Mouse (Mus musculus) intestine, embryonic 15.5 days (tissue): ENCODE results near the gene Tln2. TPM values are rescaled to one million over a fixed set of nuclear protein-coding genes. Genes with fewer than 3 reads are reported as not detected.

ENCODE experiments used
- ATAC-seq: fragments of 200-750 bp; cut with Nextera tagmentation; 2 replicates; pipeline ENCODE4 v1.8.0; 2017; ENCODE audit warnings: moderate TSS enrichment, moderate library complexity
- H3K27ac ChIP-seq: fragments of 300-500 bp; sonication (generic); 2 replicates; pipeline ENCODE4 v1.5.1; 2015; ENCODE audit warnings: mild to moderate bottlenecking, inconsistent platforms
- H3K27me3 ChIP-seq: fragments of 300-500 bp; sonication (generic); replicated peaks from 2 replicates; pipeline ENCODE4 v1.6.1; 2015; ENCODE audit warnings: inconsistent platforms
- H3K36me3 ChIP-seq: fragments of 300-500 bp; sonication (generic); 2 replicates; pipeline ENCODE4 v1.6.1; 2015; ENCODE audit warnings: inconsistent platforms
- H3K4me1 ChIP-seq: fragments of 300-500 bp; sonication (generic); replicated peaks from 2 replicates; pipeline ENCODE4 v1.6.1; 2015; ENCODE audit warnings: inconsistent platforms
- H3K4me2 ChIP-seq: fragments of 300-500 bp; sonication (generic); replicated peaks from 2 replicates; pipeline ENCODE4 v1.6.1; 2015; ENCODE audit warnings: mild to moderate bottlenecking, inconsistent platforms
- H3K4me3 ChIP-seq: fragments of 300-500 bp; sonication (generic); replicated peaks from 2 replicates; pipeline ENCODE4 v1.5.1; 2015; ENCODE audit warnings: inconsistent platforms
- H3K9ac ChIP-seq: fragments of 300-500 bp; sonication (generic); 2 replicates; pipeline ENCODE4 v1.6.1; 2015; ENCODE audit warnings: inconsistent platforms
- H3K9me3 ChIP-seq: fragments of 300-500 bp; sonication (generic); 2 replicates; pipeline ENCODE4 v1.6.1; 2016; ENCODE audit warnings: inconsistent platforms
- WGBS: fragments of 180-500 bp; shearing (Covaris S2); methylation state at CpG from one replicate; pipeline ENCODE4 v1.1.7; 2015; 5-methylcytosine and 5-hydroxymethylcytosine counted together
- polyA plus RNA-seq: library from polyadenylated mRNA; unstranded; fragments of >200 nt; fragmentation: Nextera tagmentation; extraction: Ambion mirVana; gene quantifications from 2 replicates; pipeline ENCODE4 v1.2.1, GENCODE M21; 2015

Gene Tln2
- polyA plus RNA-seq, 1 experiment from 2014 or later, result 28.0 TPM

DNA sequence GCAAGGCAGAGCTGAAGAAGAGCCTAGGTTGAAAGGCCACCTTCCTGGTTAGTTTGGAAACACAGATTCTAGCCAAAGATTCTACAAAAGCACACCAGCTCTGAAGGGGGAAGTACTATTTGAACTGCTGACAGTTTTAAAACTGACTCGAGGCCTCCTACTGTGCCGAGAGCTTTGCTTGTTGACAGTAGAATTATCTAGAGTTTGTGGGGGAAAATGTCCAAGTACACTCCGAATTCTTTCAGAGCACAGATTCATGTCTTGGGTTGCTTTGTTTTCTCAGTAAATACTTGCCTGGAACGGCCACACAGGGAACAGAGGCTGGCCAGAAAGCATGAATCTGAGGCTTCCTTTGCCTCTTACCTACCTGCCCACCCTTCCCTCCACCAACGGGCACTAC, 179.4 kb downstream of the Tln2 start:
- no peak overlapping the region for H3K4me2 ChIP-seq
- ATAC-seq, result no peak
- no peak overlapping the region for H3K27ac ChIP-seq
- no peaks in the 10 kb centered on the region for H3K4me1 ChIP-seq
- no peaks in the 10 kb centered on the region for H3K36me3 ChIP-seq
- no peaks in the 10 kb centered on the region for H3K27me3 ChIP-seq
- H3K9ac ChIP-seq, result no peak overlapping the region
- 39% methylated on average over 5 of the region's 5 CpGs for WGBS
- H3K9me3 ChIP-seq, result no peaks in the 10 kb centered on the region
- no peak overlapping the region for H3K4me3 ChIP-seq

DNA sequence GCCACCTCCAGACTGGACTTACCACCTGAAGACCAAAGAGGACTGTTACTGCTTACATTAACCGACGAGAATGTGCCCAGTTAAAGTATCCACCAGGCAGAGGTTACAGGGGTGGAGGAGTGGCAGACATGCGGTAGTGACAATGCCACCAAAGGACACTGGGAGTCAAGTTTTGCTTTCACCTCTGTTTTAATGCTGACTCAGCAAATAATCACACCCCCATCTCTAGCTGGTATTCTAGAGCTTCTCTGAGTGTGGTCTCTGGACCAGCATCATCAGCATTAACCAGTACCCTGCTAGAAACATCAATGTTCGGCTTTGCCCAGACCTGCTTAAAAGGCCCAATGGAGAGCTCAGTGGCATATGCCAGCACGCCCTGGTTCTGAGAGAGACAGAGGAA, 180.7 kb downstream of the Tln2 start:
- Histone ChIP-seq H3K9me3 (no peaks in the 10 kb centered on the region), H3K9ac (no peak overlapping the region), H3K27me3 (no peaks in the 10 kb centered on the region), H3K36me3 (no peaks in the 10 kb centered on the region), H3K4me2 (no peak overlapping the region), H3K4me3 (no peak overlapping the region), H3K27ac (no peak overlapping the region), H3K4me1 (no peaks in the 10 kb centered on the region)
- 94% methylated on average over 5 of the region's 5 CpGs for WGBS
- no peak for ATAC-seq

DNA sequence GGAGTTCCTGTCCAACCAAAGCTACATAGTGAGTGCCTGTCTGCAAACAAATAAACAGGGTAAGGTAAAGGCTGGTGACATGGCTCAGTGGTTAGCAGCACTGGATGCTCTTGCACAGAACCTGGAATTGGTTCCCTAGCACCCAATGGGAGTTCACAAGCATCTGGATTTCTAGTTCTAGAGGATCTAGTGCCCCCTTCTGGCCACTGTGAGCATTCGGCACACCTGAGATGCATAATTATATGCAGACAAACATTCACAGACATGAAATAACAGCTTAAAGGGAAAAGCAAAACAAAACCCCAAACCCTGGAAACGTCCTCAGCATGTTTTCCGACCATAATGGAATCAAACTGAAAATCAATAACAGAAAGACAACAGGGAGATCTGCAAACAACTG, 191.4 kb downstream of the Tln2 start:
- ATAC-seq, result no peak
- Histone ChIP-seq H3K9me3 (peaks cover 3% of the 10 kb centered on the region; the same call in 1 of the 2 replicates), H3K9ac (no peak overlapping the region), H3K36me3 (no peaks in the 10 kb centered on the region), H3K4me2 (no peak overlapping the region), H3K4me3 (no peak overlapping the region), H3K4me1 (no peaks in the 10 kb centered on the region), H3K27me3 (no peaks in the 10 kb centered on the region), H3K27ac (no peak overlapping the region)
- WGBS, result 94% methylated on average over 3 of the region's 3 CpGs

DNA sequence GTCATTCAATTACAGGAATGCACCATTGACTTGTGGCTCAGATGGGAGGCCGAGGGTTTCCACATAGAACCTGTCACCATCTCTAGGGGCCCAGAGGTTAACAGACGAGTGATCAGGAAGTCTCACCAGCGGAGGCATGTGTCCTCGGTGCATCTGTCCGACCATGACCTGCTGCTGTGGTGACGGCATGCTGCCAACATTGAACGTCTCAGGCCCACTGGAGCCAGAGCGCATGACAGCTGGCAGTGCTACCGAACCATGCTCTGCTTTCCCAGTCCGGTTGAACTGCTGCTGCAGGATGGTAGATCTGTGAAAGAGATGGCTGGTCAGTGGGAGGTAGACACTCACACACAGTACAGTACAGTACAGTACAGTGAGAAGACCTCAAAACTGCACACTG, 197.0 kb downstream of the Tln2 start:
- Histone ChIP-seq H3K9me3 (no peaks in the 10 kb centered on the region), H3K4me3 (no peak overlapping the region), H3K27ac (no peak overlapping the region), H3K4me2 (no peak overlapping the region), H3K4me1 (no peaks in the 10 kb centered on the region), H3K36me3 (no peaks in the 10 kb centered on the region), H3K9ac (no peak overlapping the region), H3K27me3 (no peaks in the 10 kb centered on the region)
- WGBS, result 90% methylated on average over 10 of the region's 10 CpGs
- no peak for ATAC-seq

DNA sequence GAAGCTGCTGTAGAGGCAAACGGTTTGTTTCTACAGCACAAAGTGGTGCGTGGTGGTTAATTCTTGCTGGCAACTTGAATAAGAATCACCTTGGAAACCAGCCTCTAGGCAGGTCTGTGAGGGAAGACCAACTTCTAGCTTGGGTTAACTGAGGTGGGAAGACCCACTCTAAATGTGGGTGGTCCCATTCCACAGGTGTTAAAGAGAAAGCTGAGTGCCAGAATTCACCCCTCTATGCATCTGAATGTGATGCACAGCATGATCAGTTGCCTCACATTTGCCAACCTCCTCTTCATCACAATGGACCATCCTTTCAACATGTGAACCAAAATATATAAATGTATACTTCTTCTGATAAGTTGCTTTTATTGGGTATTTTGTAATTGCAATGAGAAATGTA, 197.4 kb downstream of the Tln2 start:
- ATAC-seq, result no peak
- no peak overlapping the region for H3K4me2 ChIP-seq
- 85% methylated on average over 2 of the region's 2 CpGs for whole genome bisulfite sequencing
- no peak overlapping the region for H3K4me3 ChIP-seq
- no peaks in the 10 kb centered on the region for H3K4me1 ChIP-seq
- no peak overlapping the region for H3K9ac ChIP-seq
- no peaks in the 10 kb centered on the region for H3K9me3 ChIP-seq
- no peak overlapping the region for H3K27ac ChIP-seq
- no peaks in the 10 kb centered on the region for H3K27me3 ChIP-seq
- no peaks in the 10 kb centered on the region for H3K36me3 ChIP-seq

DNA sequence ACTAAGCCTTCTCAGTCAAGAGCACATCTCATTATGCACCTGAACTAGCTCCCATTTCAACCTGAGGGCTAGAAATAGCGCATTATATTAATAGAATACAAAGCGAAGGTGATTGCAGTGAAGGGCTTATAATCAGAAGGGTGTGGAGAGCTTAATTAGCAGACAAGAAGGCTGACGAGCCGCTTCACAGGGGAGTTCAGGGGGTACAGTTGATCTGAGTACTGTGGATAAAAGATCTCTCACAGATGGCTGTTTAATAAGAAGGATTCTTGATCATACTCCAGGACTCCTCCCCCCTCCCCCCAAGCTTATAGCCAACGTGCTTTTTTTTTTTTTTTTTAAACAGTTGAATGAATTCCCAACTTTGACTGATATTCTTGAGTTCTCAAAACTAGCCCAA, 198.0 kb downstream of the Tln2 start:
- H3K4me3 ChIP-seq, result no peak overlapping the region
- H3K4me1 ChIP-seq, result no peaks in the 10 kb centered on the region
- H3K9ac ChIP-seq, result no peak overlapping the region
- H3K27ac ChIP-seq, result no peak overlapping the region
- 81% methylated on average over 5 of the region's 5 CpGs for WGBS
- no peaks in the 10 kb centered on the region for H3K27me3 ChIP-seq
- no peaks in the 10 kb centered on the region for H3K9me3 ChIP-seq
- H3K4me2 ChIP-seq, result no peak overlapping the region
- ATAC-seq, result no peak
- no peaks in the 10 kb centered on the region for H3K36me3 ChIP-seq

DNA sequence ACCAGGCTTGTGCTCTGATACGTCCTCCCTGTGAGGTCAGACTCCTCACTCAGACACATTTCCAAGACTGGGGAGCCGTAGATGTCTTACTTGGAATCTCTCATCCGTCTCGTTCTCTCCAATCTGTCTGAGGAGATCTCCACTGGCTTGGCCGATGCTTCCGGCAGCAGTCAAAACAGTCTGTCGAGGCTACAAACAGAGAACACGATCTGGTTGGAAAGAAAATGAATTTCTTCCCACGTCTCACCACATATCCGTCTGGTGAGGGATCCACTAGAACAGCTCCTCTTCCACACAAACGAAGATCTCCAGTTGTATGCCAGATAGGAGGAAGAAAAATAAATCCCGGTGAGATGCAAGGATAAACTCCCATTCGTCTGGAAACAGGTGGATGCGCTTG, 205.1 kb downstream of the Tln2 start:
- Histone ChIP-seq H3K36me3 (no peaks in the 10 kb centered on the region), H3K4me1 (no peaks in the 10 kb centered on the region), H3K9ac (no peak overlapping the region), H3K4me3 (no peak overlapping the region), H3K4me2 (no peak overlapping the region), H3K9me3 (no peaks in the 10 kb centered on the region), H3K27me3 (no peaks in the 10 kb centered on the region), H3K27ac (no peak overlapping the region)
- no peak for ATAC-seq
- WGBS, result 87% methylated on average over 14 of the region's 14 CpGs

DNA sequence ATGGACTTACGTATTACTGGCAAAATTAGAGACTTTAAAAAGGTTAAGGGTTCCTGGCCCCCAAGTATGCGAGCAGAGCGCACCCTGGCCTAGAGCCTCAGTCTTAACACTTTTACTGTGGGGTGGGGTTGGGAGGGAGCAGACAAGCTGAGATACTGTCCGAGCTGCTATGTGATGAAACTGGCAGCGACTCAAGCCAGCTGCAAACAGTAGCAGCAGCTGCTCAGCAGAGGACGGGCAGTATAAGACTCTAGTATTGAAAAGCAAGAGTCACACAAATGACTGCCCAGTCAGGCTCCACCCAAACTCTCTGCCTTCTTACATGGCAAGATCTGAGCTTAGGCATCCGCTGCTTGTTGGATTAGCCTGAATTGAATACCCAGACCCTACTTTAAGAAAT, 206.1 kb downstream of the Tln2 start:
- Histone ChIP-seq H3K9me3 (no peaks in the 10 kb centered on the region), H3K4me1 (no peaks in the 10 kb centered on the region), H3K36me3 (no peaks in the 10 kb centered on the region), H3K27ac (no peak overlapping the region), H3K27me3 (no peaks in the 10 kb centered on the region), H3K9ac (no peak overlapping the region), H3K4me3 (no peak overlapping the region), H3K4me2 (no peak overlapping the region)
- WGBS, result 70% methylated on average over 7 of the region's 7 CpGs
- no peak for ATAC-seq

DNA sequence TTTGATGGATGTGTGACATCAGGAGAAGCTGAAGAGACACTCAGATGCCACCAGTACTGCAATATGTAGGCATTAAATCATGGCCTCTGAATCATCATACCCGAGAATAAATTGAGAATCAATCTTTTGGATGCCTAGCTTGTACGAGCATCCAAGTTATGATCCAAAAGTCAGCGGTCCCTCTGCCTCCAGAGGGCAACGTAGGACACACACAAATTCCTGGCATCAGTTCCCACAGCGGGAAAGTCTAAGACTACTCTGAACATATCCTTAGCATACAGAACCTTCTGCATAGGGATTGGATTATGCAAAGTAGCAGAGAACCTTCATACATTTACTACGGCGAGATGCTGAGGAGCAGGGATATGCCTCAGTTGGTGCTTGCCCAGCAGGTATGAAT, 210.5 kb downstream of the Tln2 start:
- no peaks in the 10 kb centered on the region for H3K36me3 ChIP-seq
- H3K4me2 ChIP-seq, result no peak overlapping the region
- H3K4me3 ChIP-seq, result no peak overlapping the region
- ATAC-seq, result no peak
- no peaks in the 10 kb centered on the region for H3K4me1 ChIP-seq
- no peaks in the 10 kb centered on the region for H3K27me3 ChIP-seq
- no peaks in the 10 kb centered on the region for H3K9me3 ChIP-seq
- no peak overlapping the region for H3K9ac ChIP-seq
- WGBS, result 78% methylated on average over 7 of the region's 7 CpGs
- H3K27ac ChIP-seq, result no peak overlapping the region

DNA sequence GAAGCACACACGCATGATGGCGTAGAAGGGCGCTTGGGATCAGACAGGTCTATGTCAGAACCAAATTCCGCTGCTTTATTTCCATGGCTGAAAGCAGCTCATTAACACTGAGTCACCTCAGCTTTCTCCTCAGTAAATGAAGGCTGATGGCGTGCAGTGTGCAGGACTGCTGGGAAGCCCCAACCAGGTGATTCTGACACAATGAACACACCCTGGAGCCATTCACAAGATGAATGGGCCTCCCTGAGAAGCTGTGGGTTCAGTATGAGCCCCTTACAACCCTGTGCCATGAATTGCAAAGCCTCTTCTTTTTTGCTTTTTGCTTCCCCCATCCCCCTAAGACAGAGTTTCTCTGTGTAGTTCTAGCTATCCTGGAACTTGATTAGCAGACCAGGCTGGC, 212.3 kb downstream of the Tln2 start:
- Histone ChIP-seq H3K9me3 (no peaks in the 10 kb centered on the region), H3K4me3 (no peak overlapping the region), H3K4me2 (no peak overlapping the region), H3K27me3 (no peaks in the 10 kb centered on the region), H3K36me3 (no peaks in the 10 kb centered on the region), H3K27ac (no peak overlapping the region), H3K9ac (no peak overlapping the region), H3K4me1 (no peaks in the 10 kb centered on the region)
- ATAC-seq, result no peak
- 96% methylated on average over 5 of the region's 5 CpGs for WGBS

DNA sequence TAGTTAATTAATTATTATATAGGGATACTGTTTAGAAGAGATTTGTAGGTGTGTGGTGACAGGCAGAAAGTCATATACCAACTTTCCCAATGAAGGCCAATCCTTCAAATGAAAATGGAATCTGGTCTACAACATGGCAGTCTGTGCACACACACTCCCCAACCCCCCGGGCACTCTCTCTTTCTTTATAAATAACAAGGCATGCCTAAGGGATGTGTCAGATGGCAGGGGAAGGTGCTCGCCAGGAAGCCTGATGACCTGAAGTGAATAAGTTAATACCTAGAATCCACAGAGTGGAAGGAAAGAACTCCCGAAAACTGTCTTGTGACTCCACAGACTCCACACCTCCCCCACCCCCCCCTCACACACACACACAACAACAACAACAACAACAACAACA, 228.2 kb downstream of the Tln2 start:
- Histone ChIP-seq H3K9me3 (no peaks in the 10 kb centered on the region), H3K36me3 (no peaks in the 10 kb centered on the region; the same call in 1 of the 2 replicates), H3K4me3 (no peak overlapping the region), H3K27ac (no peak overlapping the region), H3K9ac (no peak overlapping the region), H3K4me1 (no peaks in the 10 kb centered on the region), H3K27me3 (no peaks in the 10 kb centered on the region), H3K4me2 (no peak overlapping the region)
- 84% methylated on average over 3 of the region's 3 CpGs for WGBS
- ATAC-seq, result no peak

DNA sequence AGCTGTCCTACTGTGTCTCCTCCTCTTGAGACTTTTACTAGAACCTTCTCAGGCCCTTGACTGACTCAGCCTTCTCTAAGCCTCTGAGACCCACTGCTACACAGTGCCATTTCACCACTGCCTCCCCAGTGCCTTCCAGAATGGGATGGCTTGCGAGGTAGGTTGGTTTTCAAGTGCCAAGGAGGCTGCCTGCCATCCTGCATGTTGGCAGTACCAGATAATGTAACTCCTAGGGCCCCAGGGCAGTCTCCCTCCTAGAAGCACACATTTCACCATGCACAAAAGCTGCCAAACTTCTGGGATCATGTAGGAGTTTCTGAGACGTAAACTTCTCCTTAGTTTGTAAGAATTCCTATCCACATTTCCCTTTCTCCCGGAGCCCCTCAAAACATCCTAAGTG, 231.1 kb downstream of the Tln2 start:
- WGBS, result 76% methylated on average over 3 of the region's 3 CpGs
- no peak for ATAC-seq
- H3K27me3 ChIP-seq, result no peaks in the 10 kb centered on the region
- no peaks in the 10 kb centered on the region for H3K36me3 ChIP-seq
- no peak overlapping the region for H3K4me2 ChIP-seq
- no peaks in the 10 kb centered on the region for H3K9me3 ChIP-seq
- no peak overlapping the region for H3K4me3 ChIP-seq
- H3K4me1 ChIP-seq, result no peaks in the 10 kb centered on the region
- no peak overlapping the region for H3K27ac ChIP-seq
- H3K9ac ChIP-seq, result no peak overlapping the region

DNA sequence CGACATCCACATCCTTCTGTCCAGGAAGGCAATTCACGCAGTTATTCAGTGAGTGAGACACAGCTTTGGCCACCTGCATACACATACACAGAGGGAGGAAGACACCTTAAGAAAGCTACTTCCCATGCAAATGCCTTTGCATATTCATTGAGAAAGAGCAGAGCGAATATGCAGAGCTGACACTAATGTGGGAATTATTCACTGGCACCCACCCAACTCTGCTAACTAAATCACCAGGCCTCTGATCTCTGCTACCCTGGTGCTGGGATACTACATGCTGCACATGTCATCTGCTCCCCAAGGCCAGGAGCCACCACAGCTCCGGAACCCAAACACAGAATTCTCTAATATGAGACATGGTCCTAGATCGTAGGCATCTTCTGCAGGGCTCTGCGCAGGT, 237.6 kb downstream of the Tln2 start:
- Histone ChIP-seq H3K36me3 (no peaks in the 10 kb centered on the region), H3K27ac (no peak overlapping the region), H3K4me3 (no peak overlapping the region), H3K27me3 (no peaks in the 10 kb centered on the region), H3K4me2 (no peak overlapping the region), H3K9me3 (no peaks in the 10 kb centered on the region), H3K4me1 (no peaks in the 10 kb centered on the region), H3K9ac (no peak overlapping the region)
- WGBS, result 87% methylated on average over 6 of the region's 6 CpGs
- ATAC-seq, result no peak

DNA sequence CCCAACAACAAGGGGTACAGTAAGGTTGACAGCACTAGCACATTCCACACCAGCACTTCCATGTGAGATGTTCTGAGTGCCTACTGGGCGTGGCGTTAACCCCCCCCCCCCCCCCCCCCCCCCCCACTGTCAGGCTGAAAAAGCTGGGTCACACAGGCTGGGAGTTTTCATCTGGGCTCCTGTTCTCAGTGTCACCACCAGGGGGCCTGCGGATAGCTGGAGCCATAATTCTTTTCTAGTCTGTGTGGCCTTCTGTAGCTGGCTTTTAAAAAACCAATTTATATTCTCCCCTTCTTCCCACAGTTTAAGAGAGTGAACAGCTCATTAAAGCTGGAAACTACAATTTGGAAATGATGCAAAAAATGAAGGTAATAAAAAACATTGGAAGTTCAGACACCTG, 244.1 kb downstream of the Tln2 start:
- Histone ChIP-seq H3K9me3 (no peaks in the 10 kb centered on the region), H3K4me3 (no peak overlapping the region), H3K4me2 (no peak overlapping the region), H3K36me3 (no peaks in the 10 kb centered on the region), H3K27me3 (no peaks in the 10 kb centered on the region), H3K9ac (no peak overlapping the region), H3K27ac (no peak overlapping the region), H3K4me1 (no peaks in the 10 kb centered on the region)
- peak; percentile 41; the same call in 1 of the 2 replicates for ATAC-seq
- 8% methylated on average over 3 of the region's 3 CpGs for WGBS
